Mouse (Mus musculus) testis, postnatal 10 days (tissue): Measurements from ENCODE around the gene 9130019O22Rik.
"Not testable (repeated sequence)": the region's sequence is repeated elsewhere in the genome, so short reads cannot be mapped to it uniquely, and the experiment has no call there.

Experiments used
- DNase-seq: peaks from one replicate; pipeline ENCODE4 v3.0.0; 2021; ENCODE audit warnings: low spot score

9130019O22Rik gene

DNA sequence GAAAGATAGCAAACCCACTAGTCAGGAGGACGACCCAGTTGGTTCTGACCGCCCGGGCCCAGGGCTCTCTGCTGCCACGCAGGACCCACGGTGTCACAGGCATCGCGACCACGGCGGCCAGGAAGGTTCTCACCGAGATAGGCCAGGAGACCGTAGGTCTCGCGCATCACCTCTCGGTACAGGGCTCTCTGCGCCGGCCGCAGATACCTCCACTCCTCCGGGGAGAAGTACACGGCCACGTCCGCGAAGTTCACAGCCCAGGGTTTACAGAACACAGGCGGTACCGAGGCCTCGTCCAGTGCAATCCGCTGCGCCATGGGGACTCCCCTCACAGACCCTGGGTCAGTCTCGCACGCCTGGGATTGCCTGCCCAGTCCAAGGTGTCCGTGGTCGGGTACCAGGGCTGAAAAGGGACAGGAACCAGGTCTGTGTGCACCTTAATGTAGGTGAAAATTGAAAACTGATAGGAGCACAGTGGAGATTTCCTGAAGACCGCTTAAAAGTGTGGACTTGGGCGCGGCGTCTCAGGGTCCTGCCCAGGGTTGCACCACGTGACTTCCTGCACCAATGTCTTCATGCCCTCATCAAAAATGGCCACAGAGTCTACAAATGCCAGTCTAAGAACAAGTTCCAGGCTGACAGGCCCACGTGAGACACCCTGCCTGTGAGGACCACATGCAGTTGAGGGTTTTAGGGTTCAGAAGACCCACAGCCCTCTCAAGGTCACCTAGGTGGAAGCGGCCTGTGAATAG, at the start of gene 9130019O22Rik:
9130019O22Rik (minus strand) TSS at position 526 of the 752 bp plus-strand sequence.
- DNase-seq = peak; percentile 93

- no peak for DNase-seq
These were observed 48.2 kb upstream of the 9130019O22Rik start for GRCm38 (mm10) chr7:127435206-127435605.

GRCm38 (mm10) chr7:127426354-127426753, 39.4 kb upstream of the 9130019O22Rik start:
- DNase-seq = no peak

- no peak for DNase-seq
These were observed 38.9 kb upstream of the 9130019O22Rik start for GRCm38 (mm10) chr7:127425911-127426310.

- DNase-seq = no peak
These were observed 38.3 kb upstream of the 9130019O22Rik start for GRCm38 (mm10) chr7:127425291-127425690.

DNA sequence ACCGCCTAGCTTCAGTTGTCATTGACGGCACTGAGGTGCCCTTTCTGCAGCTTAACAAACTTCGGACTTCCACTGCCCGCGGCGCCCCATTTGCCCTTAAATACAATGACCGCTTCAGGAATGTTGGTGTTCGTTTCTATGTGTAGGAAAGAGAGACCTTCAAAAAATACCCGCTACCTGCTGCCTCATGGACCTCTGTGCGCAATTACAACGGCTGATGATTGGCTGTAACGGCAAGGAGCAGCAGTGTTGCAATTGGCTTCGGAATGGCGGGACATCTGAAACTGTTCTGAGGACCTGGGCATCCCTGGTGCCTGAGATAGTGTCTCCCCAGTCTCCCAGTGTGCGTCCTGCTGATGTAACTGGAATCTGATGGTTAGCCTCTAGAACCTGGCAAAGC, 35.3 kb upstream of the 9130019O22Rik start:
- DNase-seq = no peak

GRCm38 (mm10) chr7:127421388-127422191, 34.6 kb upstream of the 9130019O22Rik start, which contains the start of gene Zfp688:
Gene Zfp688 (minus strand): TSS chr7:127422068.
- DNase-seq = peak; percentile 97

- no peak for DNase-seq
These were observed 24.5 kb upstream of the 9130019O22Rik start for GRCm38 (mm10) chr7:127411418-127411817.

DNA sequence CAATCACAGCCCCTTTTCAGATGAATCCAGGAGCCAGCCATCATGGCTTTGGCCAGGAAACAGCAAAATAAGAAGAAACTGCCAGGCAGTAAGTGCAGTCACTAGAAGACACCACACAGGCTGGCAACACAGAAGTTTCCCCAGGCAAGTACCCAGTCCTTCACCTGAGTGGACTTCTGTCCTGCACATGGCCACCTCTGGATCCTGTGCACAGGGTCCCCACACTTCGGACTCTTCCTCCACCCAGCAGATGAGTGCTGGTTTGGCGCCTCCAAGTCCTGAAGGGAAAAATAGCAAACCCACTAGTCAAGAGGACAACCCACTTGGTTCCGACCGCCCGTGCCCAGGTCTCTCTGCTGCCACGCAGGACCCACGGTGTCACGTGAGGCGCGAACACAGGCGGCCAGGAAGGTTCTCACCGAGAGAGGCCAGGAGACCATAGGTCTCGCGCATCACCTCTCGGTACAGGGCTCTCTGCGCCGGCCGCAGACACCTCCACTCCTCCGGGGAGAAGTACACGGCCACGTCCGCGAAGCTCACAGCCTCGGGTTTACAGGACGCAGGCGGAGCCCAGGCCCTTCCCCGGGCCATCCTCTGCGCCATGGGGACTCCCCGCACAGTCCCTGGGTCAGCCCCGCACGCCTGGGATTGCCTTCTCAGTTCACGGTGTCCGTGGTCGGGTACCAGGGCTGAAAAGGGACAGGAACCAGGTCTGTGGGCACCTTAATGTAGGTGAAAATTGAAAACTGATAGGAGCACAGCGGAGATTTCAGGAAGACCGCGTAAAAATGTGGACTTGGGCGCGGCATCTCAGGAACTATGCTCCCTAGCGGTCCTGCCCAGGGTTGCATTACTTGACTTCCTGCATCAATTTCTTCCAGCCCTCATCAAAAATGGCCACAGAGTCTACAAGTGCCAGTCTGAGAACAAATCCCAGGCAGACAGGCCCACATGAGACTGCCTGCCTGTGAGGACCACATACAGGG, 19.3 kb upstream of the 9130019O22Rik start, which contains the start of gene Zfp764:
Zfp764 (minus strand) TSS at position 821 of the 986 bp plus-strand sequence.
- peak; percentile 91 for DNase-seq

- DNase-seq = not testable (repeated sequence)
These were observed 17.1 kb upstream of the 9130019O22Rik start for GRCm38 (mm10) chr7:127404101-127404500.

DNA sequence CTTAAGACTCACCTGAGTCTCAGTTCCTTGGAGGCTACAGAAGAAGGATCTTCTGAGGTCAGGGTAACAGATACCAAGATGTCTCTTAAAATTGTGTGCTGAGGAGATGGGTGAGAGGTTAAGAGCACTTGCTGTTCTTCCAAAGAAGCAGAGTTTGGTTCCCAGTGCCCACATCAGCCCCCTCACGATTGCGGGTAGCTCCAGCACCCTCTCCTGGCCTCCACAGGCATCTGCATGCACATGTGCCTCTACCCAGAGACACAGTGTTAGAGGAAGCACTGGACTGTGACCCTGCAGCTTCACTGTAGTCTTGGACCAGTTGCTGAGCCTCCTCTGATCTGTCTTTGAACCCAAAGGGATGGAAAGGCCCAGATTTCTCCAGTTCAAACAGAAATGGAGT, 16.0 kb upstream of the 9130019O22Rik start:
- DNase-seq = no peak

GRCm38 (mm10) chr7:127400355-127400754, 13.4 kb upstream of the 9130019O22Rik start:
- DNase-seq = no peak

- no peak for DNase-seq
These were observed 7.0 kb upstream of the 9130019O22Rik start for GRCm38 (mm10) chr7:127393944-127394333.

DNA sequence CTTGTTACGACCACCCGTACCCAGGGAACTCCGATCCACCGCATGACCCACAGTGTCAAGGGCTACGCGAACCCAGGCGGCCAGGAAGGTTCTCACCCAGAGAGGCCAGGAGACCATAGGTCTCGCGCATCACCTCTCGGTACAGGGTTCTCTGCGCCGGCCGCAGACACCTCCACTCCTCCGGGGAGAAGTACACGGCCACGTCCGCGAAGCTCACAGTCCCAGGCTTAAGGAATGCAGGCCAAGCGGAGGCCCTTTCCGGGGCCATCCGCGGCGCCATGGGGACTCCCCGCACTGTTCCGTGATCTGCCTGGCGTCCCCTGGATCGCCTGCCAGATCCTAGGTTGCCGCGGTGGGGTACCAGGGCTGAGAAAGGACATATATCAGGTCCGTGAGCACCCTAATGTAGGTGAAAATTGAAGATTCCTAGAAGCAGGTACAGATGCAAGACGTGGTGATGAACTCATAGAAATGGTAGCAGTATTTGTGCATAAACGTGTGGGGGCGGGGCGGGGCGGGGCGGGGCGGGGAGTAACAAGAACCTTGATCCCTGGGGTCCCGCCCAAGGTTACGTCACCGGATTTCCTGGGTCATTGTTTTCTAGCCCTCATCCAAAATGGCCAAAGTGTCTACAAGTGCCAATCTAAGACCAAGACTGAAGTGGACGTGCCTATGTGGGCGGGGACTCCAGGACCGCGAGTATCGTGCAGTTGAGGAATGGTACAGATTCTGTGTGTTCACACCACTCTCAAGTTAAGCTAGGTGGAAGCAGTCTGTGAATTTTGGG, 6.4 kb upstream of the 9130019O22Rik start, which contains the start of gene E430018J23Rik:
E430018J23Rik (minus strand) TSS at position 473 of the 787 bp plus-strand sequence.
- peak; percentile 96 for DNase-seq

DNA sequence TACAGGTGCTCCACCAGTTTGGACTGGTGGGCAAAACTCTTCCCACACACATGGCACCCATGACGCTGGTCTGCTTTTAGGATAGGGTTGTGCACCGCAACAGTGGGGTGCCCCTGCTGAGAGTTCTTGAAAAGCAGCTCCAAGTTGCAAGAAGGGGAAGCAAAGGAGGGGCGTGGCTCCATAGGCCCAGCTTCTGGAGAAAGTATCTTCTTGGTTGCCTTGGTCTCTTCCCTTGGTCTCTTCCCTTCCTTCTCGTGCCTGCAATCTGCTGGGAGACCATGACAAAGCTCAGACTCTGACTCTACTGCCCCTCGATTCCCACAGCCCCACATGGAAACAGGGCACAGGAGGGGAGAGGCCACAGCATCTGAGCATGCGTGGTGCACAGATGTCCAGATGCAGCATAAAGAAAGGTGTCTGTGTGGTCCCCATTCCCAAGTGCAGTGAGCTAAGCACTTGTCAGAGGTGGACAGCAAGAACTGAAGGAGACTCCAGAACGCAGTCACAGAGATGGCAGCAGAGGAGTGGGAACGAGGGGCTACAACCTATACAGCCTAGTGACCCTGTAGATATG, 5.4 kb upstream of the 9130019O22Rik start:
- DNase-seq = no peak

DNA sequence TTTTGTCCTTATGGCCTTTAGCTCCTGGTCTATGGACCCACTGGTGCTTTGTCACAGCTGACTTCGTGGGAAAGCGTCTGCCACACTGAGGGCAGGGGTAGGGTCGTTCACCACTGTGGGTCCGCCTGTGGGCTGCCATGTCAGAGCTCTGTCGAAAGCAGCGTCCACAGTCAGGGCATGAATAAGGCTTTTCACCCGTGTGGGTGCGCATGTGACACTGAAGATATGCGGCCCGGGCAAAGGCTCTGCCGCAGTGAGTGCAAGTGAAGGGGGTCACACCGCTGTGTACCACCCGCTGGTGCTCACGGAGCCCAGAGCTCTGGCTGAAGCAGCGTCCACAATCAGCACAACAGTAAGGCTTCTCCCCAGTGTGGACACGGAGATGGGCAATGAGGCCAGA, 4.6 kb upstream of the 9130019O22Rik start:
- no peak for DNase-seq

DNA sequence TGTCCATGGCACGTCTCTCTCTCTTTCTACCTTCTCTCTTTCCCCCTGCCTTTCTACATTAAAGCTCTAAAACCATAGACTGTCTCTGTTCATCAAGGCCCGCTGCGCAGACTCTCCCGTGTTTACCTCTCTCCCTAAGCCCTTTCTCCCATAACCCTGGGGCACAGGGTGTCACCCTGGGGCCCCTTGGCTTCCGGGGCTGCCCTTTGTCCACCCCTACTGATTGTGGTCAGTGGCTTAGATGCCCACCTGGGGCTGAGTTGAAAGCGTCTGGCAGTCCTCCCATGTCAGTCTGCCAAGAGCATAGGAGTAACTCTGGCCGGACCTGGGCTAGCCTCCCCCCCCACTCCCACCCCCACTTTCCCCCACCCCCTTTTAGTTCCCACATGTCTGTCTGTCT, 3.3 kb upstream of the 9130019O22Rik start:
- no peak for DNase-seq

GRCm38 (mm10) chr7:127388201-127388600, 1.2 kb upstream of the 9130019O22Rik start:
- DNase-seq = not testable (repeated sequence)

- not testable (repeated sequence) for DNase-seq
These were observed 1.4 kb downstream of the 9130019O22Rik start for GRCm38 (mm10) chr7:127385560-127385959.

DNA sequence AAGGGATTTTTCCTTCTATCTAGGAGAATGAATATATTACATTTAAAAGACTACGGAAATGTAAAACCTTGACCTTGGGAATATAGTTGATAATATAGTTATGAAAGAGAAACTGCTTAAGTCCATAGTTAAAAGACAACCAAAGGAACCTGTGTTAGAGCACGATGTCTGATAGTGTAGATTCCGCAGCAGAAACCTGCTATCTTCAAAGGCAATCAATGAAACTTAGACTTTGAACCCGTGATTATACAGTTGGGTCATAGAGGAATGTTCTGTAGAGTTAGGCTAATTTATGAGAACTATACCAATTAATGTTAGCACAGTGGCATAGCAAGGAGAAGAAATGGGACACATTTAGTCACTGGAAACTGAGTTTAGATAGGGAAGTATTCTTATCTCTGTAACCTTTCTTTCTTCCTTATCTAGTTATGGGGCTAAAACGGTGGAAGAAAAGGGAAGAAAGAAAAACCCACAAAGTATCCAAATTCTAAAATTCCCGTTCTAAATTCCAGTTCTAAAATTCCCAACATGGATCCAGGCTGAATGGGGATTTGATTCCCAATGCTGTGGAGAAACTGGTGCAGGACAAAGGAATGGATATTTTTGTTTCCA, 8.6 kb downstream of the 9130019O22Rik start:
- DNase-seq = no peak
